Comparison of ENCODE assay signal across 7 mouse cellular contexts in the genomic region with DNA sequence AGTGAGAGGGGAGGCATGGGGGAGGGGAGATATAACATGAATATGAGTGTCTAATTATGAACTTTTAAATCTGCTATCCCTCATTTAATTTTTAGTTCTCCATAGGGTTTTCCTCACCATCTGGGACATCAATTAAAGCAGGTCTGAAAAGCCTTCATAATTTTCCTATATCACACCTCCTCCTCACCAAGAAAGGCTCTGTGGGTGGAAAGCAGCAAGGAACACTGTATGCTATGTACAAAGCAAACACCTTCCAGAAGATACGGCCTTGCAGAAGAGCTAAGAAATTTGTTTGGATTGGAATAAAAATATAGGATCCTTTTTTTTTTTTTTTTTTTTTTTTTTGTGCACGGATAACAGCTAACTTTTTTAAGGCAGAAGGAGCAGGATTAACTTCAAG. TPM values are rescaled to one million over a fixed set of nuclear protein-coding genes. Genes with fewer than 3 reads are reported as not detected.
"Had no signal": no experiment of that assay in that cellular context is flagged by ENCODE, and none has a peak within 500 bp of the region (broad histone marks: within the 10 kb centered on the region; RNA-seq: fewer than 3 reads in every experiment).

No protein-coding gene starts in this region.

- DNase-seq: kidney, adult 8-10 months; kidney, postnatal 25 days; lung, embryonic 14.5 days; lung, postnatal 10 days; lung, postnatal 4 days; thymus, postnatal 36 days had no signal

RNA-seq across cellular contexts. Expression of a gene that starts 31.3 kb away (rescaled TPM):
- total RNA-seq: megakaryocyte, adult 5-6 weeks had no signal
